Mouse (Mus musculus) testis, adult 2 months (tissue): ENCODE results near the gene Cyct.

ENCODE experiments used
- CTCF ChIP-seq: fragments of 200-500 bp; IDR thresholded peaks from 2 replicates; pipeline ENCODE4 v1.5.1; 2012; ENCODE audit warnings: low read depth, mild to moderate bottlenecking, inconsistent platforms, low read length, moderate library complexity; ENCODE audit not compliant: control insufficient read depth, insufficient read depth, insufficient replicate concordance
- POLR2A ChIP-seq: fragments of 200-500 bp; IDR thresholded peaks from 2 replicates; pipeline ENCODE4 v1.6.1; 2012; ENCODE audit warnings: low read depth, mild to moderate bottlenecking, inconsistent platforms, low read length, moderate library complexity; ENCODE audit not compliant: control insufficient read depth

DNA sequence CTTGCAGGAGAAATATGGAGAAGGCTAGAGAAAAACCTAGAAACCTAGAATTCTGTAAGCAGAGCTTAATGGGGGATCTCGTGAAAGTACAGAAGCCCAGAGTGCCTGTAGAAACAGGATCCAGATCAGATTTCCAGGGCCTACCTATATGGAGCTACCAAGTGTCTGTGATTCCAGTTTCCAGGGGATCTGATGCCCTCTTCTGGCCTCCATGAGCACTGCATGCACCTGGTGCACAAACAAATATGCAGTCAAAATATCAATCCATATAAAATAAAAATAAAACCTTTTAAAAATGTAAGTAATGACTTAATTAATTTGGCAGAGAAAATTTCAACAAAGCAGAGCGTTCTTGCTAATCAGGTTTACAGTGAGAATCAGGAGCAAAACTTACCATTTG lies 1.9 kb upstream of the Cyct start:
- TF ChIP-seq CTCF = peak; percentile 21; the same call in 1 of the 2 replicates
- no peak for TF ChIP-seq POLR2A
